Mouse (Mus musculus) MN1 (cell line): ENCODE results near the gene Arhgef19.

Experiments used
- DNase-seq: peaks from one replicate; pipeline ENCODE4 v3.0.0-alpha.2; 2016; ENCODE audit warnings: low spot score

The Arhgef19 gene

GRCm38 (mm10) chr4:141236856-141237255 lies 2.4 kb upstream of the Arhgef19 start:
- no peak for DNase-seq

- no peak for DNase-seq
Measured at GRCm38 (mm10) chr4:141238492-141239387, 559 bp upstream of the Arhgef19 start.

- no peak for DNase-seq
Measured at GRCm38 (mm10) chr4:141240617-141241016, 1.3 kb downstream of the Arhgef19 start.

GRCm38 (mm10) chr4:141241861-141242260 lies 2.6 kb downstream of the Arhgef19 start:
- DNase-seq, result no peak

- peak; percentile 46 for DNase-seq
Measured at GRCm38 (mm10) chr4:141242651-141243241, 3.4 kb downstream of the Arhgef19 start.

- DNase-seq, result no peak
Measured at GRCm38 (mm10) chr4:141243636-141244035, 4.3 kb downstream of the Arhgef19 start.

- no peak for DNase-seq
Measured at GRCm38 (mm10) chr4:141244401-141244800, 5.1 kb downstream of the Arhgef19 start.

GRCm38 (mm10) chr4:141244931-141245425 lies 5.7 kb downstream of the Arhgef19 start:
- peak; percentile 56 for DNase-seq

GRCm38 (mm10) chr4:141246089-141246997 lies 7.0 kb downstream of the Arhgef19 start:
- no peak for DNase-seq

GRCm38 (mm10) chr4:141246998-141247350 lies 7.7 kb downstream of the Arhgef19 start:
- no peak for DNase-seq

- DNase-seq, result no peak
Measured at GRCm38 (mm10) chr4:141247776-141248613, 8.7 kb downstream of the Arhgef19 start.

GRCm38 (mm10) chr4:141248614-141248978 lies 9.3 kb downstream of the Arhgef19 start:
- no peak for DNase-seq

GRCm38 (mm10) chr4:141249383-141249782 lies 10.1 kb downstream of the Arhgef19 start:
- DNase-seq, result no peak

- DNase-seq, result no peak
Measured at GRCm38 (mm10) chr4:141251071-141251470, 11.8 kb downstream of the Arhgef19 start.

GRCm38 (mm10) chr4:141252641-141253040 lies 13.3 kb downstream of the Arhgef19 start:
- no peak for DNase-seq

GRCm38 (mm10) chr4:141254234-141254633 lies 14.9 kb downstream of the Arhgef19 start:
- DNase-seq, result no peak

GRCm38 (mm10) chr4:141257440-141257839 lies 18.1 kb downstream of the Arhgef19 start:
- no peak for DNase-seq

- no peak for DNase-seq
Measured at GRCm38 (mm10) chr4:141259413-141259812, 20.1 kb downstream of the Arhgef19 start.

GRCm38 (mm10) chr4:141260007-141260723 lies 20.9 kb downstream of the Arhgef19 start:
- DNase-seq, result no peak

GRCm38 (mm10) chr4:141262906-141263637 lies 23.8 kb downstream of the Arhgef19 start:
- DNase-seq, result no peak
